Mouse (Mus musculus) heart, postnatal 0 days (tissue): Measurements from ENCODE around the gene Tmem198. TPM values are rescaled to one million over a fixed set of nuclear protein-coding genes. Genes with fewer than 3 reads are reported as not detected.

Experiments
- ATAC-seq: fragments of 200-750 bp; cut with Nextera tagmentation; 2 replicates; pipeline ENCODE4 v1.8.0; 2017; ENCODE audit warnings: low read depth, moderate number of reproducible peaks, moderate library complexity; ENCODE audit not compliant: insufficient read depth
- DNase-seq: peaks from one replicate; pipeline ENCODE4 v3.0.0-alpha.2; 2016; ENCODE audit warnings: low spot score
- H3K27ac ChIP-seq: fragments of 300-500 bp; sonication (generic); 2 replicates; pipeline ENCODE4 v1.5.1; 2014; ENCODE audit warnings: low read depth, mild to moderate bottlenecking
- H3K27me3 ChIP-seq: fragments of 300-500 bp; sonication (generic); 2 replicates; pipeline ENCODE4 v1.6.1; 2014; ENCODE audit warnings: low read length, mixed read lengths; ENCODE audit not compliant: control insufficient read depth, insufficient read depth
- H3K36me3 ChIP-seq: fragments of 300-500 bp; sonication (generic); replicated peaks from 2 replicates; pipeline ENCODE4 v1.6.1; 2014; ENCODE audit warnings: low read length, mixed read lengths; ENCODE audit not compliant: control insufficient read depth, insufficient read depth
- H3K4me1 ChIP-seq: fragments of 300-500 bp; sonication (generic); 2 replicates; pipeline ENCODE4 v1.6.1; 2014; ENCODE audit warnings: antibody characterized with exemption; ENCODE audit not compliant: control insufficient read depth, insufficient read depth
- H3K4me2 ChIP-seq: fragments of 300-500 bp; sonication (generic); 2 replicates; pipeline ENCODE4 v1.6.1; 2014; ENCODE audit warnings: low read depth, mild to moderate bottlenecking, low read length, moderate library complexity
- H3K4me3 ChIP-seq: fragments of 300-500 bp; sonication (generic); 2 replicates; pipeline ENCODE4 v1.5.1; 2014; ENCODE audit warnings: low read depth, low read length
- H3K9ac ChIP-seq: fragments of 300-500 bp; sonication (generic); replicated peaks from 2 replicates; pipeline ENCODE4 v1.6.1; 2014; ENCODE audit warnings: low read depth, low read length, mixed read lengths
- H3K9me3 ChIP-seq: fragments of 300-500 bp; sonication (generic); replicated peaks from 2 replicates; pipeline ENCODE4 v1.6.1; 2016; ENCODE audit warnings: low read length; ENCODE audit not compliant: control insufficient read depth
- CTCF ChIP-seq: IDR thresholded peaks from 2 replicates; pipeline ENCODE4 v1.5.1; 2016; ENCODE audit warnings: antibody characterized with exemption, control low read depth, low read depth
- EP300 ChIP-seq: IDR thresholded peaks from 2 replicates; pipeline ENCODE4 v1.6.1; 2016; ENCODE audit warnings: antibody characterized with exemption, low read depth
- WGBS: fragments of 180-500 bp; shearing (Covaris S2); extraction: QIAGEN DNeasy Blood & Tissue Kit; methylation state at CpG from one replicate; pipeline ENCODE4 v1.1.7; 2014; 5-methylcytosine and 5-hydroxymethylcytosine counted together
- polyA plus RNA-seq: library from polyadenylated mRNA; unstranded; fragments of >200 nt; fragmentation: Nextera tagmentation; extraction: Ambion mirVana; gene quantifications from 2 replicates; pipeline ENCODE4 v1.2.1, GENCODE M21; 2015
- total RNA-seq: library from RNA; depleted of rRNA; stranded (reverse); fragments of >200 nt; gene quantifications from 2 replicates; pipeline ENCODE4 v1.2.3, GENCODE M21; 2014; ENCODE audit warnings: low replicate concordance

The Tmem198 gene
- total and polyA plus RNA-seq, 2 experiments from 2014 or later: 0.61 TPM; not detected in 1

DNA sequence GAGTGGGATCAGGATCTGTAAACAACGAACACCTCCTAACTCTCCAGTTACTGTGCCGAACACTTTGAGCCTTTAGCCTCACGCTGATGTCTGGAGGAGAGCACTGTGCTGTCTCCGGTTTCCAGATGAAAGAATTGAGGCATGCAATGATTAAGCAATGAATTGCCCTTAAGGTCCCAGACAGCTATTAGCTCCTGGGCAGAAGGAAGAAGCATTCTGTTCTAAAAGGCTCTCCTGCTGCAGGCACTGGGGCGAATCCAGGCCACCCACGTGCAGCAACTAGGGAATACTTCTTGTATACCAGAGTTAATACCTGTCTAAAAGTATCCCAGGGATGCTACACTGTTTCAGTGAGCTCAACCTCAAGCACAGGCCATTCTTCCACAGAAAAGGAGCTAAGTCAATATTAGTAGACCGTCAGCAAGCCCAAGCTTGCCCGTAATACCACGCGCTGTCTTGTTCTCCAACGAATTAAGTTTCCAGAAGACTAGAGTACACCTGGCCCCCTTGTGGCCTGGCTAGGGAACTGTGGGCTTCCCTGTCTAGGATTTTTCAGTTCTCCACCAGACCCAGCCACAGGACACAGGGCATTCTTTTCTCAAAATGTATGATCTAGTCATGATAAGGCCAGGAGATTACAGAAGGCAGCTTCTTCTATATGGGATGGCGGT is 15.7 kb downstream of the Tmem198 start:
- no peak for DNase-seq
- 66% methylated on average over 12 of the region's 12 CpGs for WGBS
- peak; percentile 36; the same call in 1 of the 2 replicates for ATAC-seq

DNA sequence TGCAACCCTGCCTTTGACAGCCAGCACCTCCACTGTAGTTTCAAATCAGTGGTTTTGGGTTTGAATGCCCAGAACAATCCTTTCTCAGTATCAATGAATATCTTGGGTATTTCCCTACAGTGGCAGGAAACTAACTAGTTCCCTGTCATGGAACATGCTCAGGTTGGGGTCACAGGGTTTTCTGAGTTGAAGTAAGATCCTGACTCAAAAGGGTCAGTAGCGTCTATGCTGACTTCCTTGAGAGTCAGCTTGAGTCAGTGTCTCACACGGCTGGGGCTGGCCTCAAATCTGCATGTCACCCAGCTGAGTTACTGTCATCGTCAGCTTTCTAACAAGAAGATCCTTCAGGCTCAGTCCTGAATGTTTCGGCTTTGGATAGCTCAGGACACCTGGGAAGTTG is 19.6 kb downstream of the Tmem198 start:
- Histone ChIP-seq H3K36me3 (peaks cover 83% of the 10 kb centered on the region), H3K9ac (no peak overlapping the region), H3K4me2 (no peak overlapping the region), H3K4me1 (peaks cover 8% of the 10 kb centered on the region), H3K27ac (no peak overlapping the region), H3K9me3 (no peaks in the 10 kb centered on the region), H3K27me3 (no peaks in the 10 kb centered on the region), H3K4me3 (no peak overlapping the region)
- TF ChIP-seq CTCF (no peak), EP300 (no peak)
- DNase-seq (no peak), ATAC-seq (no peak)
- WGBS: 74% methylated on average over 4 of the region's 4 CpGs

More for the DNA sequence above, 15.7 kb downstream of the Tmem198 start:
- H3K4me2 ChIP-seq: no peak overlapping the region
- H3K9ac ChIP-seq: no peak overlapping the region
- H3K4me1 ChIP-seq: no peaks in the 10 kb centered on the region
- peaks cover 90% of the 10 kb centered on the region for H3K36me3 ChIP-seq
- H3K4me3 ChIP-seq: no peak overlapping the region
- H3K27me3 ChIP-seq: no peaks in the 10 kb centered on the region
- no peaks in the 10 kb centered on the region for H3K9me3 ChIP-seq
- H3K27ac ChIP-seq: no peak overlapping the region
- TF ChIP-seq EP300 (no peak), CTCF (peak; percentile 65)

DNA sequence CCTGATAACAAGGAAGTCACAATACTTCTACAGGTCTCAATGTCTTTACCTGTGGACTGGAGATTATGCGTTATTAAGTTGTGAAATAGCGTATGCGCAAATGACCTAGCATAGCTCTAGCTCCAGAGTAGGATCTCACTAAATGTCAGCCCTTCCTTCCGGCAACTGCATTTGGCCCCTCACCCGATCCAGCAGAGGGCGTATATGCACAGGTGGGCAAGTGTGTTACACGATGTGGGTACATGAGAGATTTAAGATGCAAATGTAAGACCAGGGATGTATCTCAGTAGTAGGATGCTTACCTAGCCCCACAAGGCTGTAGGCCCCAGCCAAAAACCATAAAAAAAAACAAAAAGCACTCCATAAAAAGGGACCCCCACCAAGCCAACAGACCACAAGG is 20.1 kb downstream of the Tmem198 start:
- DNase-seq: no peak
- ATAC-seq: no peak
- H3K4me1 ChIP-seq: peaks cover 13% of the 10 kb centered on the region
- no peak overlapping the region for H3K4me2 ChIP-seq
- no peak overlapping the region for H3K9ac ChIP-seq
- no peaks in the 10 kb centered on the region for H3K9me3 ChIP-seq
- peaks cover 83% of the 10 kb centered on the region for H3K36me3 ChIP-seq
- no peak overlapping the region for H3K27ac ChIP-seq
- no peak overlapping the region for H3K4me3 ChIP-seq
- TF ChIP-seq CTCF: peak; percentile 48
- TF ChIP-seq EP300: no peak
- 75% methylated on average over 7 of the region's 7 CpGs for WGBS
- H3K27me3 ChIP-seq: no peaks in the 10 kb centered on the region

DNA sequence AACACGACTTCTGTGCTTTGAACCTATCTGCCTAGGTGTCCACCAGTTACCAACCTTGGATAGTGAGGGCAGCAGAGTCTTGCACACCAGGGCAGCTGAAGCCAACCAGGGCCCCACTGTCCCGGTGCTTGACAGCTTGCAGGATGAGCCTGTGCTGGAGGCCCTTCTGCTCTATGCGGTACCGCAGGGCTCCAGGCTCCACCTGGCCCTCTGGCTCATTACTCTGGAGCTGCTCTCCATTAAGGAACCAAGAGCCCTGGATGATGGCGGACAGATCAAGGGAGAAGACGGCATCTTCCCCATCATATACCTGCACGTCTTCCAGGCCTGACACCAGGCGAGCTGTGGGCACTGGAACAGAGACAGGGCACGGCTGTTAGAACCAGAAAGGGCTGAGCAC is 22.6 kb downstream of the Tmem198 start:
- H3K36me3 ChIP-seq: peaks cover 64% of the 10 kb centered on the region

DNA sequence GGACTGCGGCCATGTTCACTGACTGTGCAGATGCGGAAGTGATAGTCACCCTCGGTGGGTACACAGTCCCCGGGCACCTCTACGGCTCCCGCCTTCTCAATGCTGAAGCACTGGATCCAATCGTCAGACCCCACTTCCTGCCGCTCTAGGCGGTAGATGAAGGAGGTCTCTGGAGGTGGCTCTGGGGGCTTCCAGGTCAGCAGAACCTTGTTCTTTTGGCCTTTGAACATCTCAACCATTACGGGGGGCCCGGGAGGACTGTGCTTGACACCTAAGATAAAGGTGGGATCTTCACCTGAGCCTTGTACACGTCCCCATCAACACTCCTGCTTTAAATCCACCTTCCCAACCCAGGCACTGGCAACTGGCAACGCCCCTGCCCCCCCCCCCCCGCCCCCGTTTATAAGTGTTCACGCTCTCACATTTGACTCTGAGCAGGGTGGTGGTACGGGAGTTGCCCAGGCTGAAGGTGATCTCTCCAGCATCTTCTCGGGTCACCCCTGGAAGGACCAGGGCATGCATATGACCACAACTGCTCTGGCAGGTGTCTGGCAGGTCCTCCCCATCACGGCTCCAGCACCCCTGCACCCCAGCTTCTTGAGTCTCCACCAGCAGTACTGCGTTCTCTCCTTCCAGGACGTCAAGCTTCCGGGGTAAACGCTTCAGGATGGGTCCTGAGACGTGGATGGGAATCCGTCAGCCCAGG is 23.8 kb downstream of the Tmem198 start:
- TF ChIP-seq EP300 (no peak), CTCF (no peak)
- peaks cover 52% of the 10 kb centered on the region for H3K36me3 ChIP-seq
- no peak for ATAC-seq
- H3K9me3 ChIP-seq: no peaks in the 10 kb centered on the region
- H3K4me3 ChIP-seq: peak overlapping the region; percentile 82; the same call in 1 of the 2 replicates
- H3K9ac ChIP-seq: no peak overlapping the region; the same call in 1 of the 2 replicates
- 74% methylated on average over 25 of the region's 25 CpGs for WGBS
- no peak overlapping the region for H3K27ac ChIP-seq
- no peaks in the 10 kb centered on the region for H3K27me3 ChIP-seq
- no peak for DNase-seq
- H3K4me1 ChIP-seq: peaks cover 32% of the 10 kb centered on the region
- H3K4me2 ChIP-seq: peak overlapping the region; percentile 90

More for the DNA sequence above, 22.6 kb downstream of the Tmem198 start:
- Histone ChIP-seq H3K9me3 (no peaks in the 10 kb centered on the region), H3K4me3 (no peak overlapping the region), H3K4me1 (peaks cover 26% of the 10 kb centered on the region), H3K27ac (no peak overlapping the region), H3K9ac (no peak overlapping the region), H3K27me3 (no peaks in the 10 kb centered on the region), H3K4me2 (no peak overlapping the region)
- ATAC-seq: no peak
- WGBS: 91% methylated on average over 9 of the region's 9 CpGs
- DNase-seq: no peak
- TF ChIP-seq CTCF: no peak
- TF ChIP-seq EP300: no peak
